Mouse (Mus musculus): ENCODE data around the gene Ankdd1a.

The Ankdd1a gene

GRCm38 (mm10) chr9:65545635-65546412, 25.8 kb upstream of the Ankdd1a start:
- DNase-seq (ENCODE audit: inconsistent ontology term) = no peak

DNA sequence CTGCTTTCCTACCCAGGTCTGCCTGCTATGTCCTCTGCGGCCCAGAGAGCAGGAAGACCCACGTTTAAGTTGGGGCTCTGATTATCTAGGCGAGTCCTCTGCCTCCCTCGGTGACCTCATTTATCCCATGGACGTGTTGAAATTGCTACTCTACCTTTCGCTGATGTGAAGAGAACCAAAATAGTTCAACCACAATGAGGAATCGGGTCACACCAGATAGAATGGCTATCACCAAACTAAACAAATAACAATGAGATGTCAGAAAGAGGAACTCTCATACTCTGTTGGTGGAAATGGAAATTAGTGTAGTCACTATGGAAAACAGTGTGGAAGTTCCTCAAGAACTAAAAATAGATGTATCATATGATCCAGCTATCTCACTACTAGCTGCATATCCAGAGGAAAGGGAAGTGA, 22.1 kb upstream of the Ankdd1a start:
- no peak for DNase-seq (ENCODE audit: inconsistent ontology term)

DNA sequence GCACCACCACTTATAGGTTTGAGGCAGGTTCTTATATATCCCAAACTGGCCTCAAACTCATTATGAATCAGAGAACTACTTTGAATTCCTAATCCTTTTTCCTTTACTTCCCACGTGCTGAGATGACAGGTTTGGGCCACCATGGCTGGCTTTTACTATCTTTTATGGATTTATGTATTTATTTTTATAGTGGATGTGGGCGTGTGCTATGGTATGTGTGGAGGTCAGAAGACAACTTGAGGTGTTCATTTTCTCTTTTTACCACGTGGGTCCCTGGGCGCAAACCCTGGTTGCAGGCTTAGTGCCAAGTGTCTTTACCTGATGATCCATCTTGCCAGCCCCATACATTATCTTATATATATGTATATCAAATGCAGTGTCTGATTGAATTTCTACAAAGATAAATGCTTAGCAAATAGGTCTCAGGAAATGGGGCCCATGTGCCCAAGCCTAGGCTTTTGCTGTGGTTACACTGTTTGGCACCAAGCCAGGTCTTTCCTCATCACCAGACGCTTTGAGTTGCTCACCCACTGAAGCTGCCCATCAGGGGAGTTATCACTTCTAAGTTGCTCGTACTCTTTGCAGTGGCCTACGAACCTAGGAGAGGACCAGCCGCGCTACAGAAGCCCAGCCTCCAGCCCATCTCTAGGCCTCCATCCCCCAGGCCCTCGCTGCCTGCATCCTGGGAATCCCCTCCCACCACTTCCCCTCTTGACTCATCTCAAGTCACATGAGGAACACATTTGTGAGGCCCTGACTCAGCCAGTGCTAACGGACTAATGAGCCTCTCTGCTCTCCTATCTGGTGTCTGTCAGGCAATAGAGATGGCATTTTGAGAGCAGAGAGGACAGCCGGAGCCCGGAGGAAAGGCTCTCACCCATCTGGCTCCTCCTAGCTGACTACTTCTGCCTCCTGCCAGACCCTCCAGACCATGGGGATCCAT, 21.4 kb upstream of the Ankdd1a start:
- peak; percentile 96 for DNase-seq (ENCODE audit: inconsistent ontology term)

GRCm38 (mm10) chr9:65539697-65540096, 19.7 kb upstream of the Ankdd1a start:
- no peak for DNase-seq (ENCODE audit: inconsistent ontology term)

GRCm38 (mm10) chr9:65537901-65538630, 18.1 kb upstream of the Ankdd1a start:
- DNase-seq (ENCODE audit: inconsistent ontology term) = no peak

DNA sequence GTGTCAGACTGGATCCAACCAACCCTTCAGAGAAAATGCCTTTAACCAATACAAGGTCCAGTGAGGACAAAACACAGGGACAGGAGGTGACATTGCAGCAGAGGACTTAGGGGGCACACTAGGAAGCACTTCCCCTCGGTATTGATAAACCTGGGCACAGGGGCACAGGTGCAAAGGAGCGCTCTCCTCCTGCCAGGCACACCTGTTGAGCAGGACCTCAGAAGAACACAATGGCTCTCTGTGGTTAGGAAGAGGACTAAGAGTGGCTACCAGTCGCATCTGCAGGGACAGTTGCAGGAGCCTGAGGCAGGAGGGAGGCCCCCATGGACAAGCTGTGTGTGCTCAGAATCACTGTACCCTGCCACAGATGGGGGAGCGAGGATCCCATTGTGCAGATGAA, 16.5 kb upstream of the Ankdd1a start:
- no peak for DNase-seq (ENCODE audit: inconsistent ontology term)

GRCm38 (mm10) chr9:65535789-65536469, 15.9 kb upstream of the Ankdd1a start:
- no peak for DNase-seq (ENCODE audit: inconsistent ontology term)

GRCm38 (mm10) chr9:65535191-65535722, 15.3 kb upstream of the Ankdd1a start:
- DNase-seq (ENCODE audit: inconsistent ontology term) = no peak

DNA sequence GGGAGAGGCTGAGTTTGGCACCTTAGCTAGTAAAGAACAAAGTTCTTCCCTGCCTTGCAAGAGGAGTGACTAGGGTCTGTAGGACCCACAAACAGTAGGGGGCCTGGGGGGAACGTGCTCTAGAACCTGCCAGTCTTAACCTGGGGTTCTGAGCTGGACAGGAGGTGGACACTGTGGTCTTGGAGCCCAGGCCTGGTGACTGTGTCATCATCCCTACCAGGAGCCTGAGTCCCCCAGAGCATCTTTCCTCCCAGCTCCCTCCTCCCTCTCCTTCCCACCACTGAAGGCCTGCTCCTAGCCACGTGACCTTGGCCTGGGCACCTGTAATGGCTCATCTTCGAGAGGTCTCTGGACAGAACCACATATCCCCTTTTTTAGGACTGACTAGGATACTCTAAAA, 14.1 kb upstream of the Ankdd1a start:
- no peak for DNase-seq (ENCODE audit: inconsistent ontology term)

GRCm38 (mm10) chr9:65532986-65533385, 13.0 kb upstream of the Ankdd1a start:
- DNase-seq (ENCODE audit: inconsistent ontology term) = no peak

DNA sequence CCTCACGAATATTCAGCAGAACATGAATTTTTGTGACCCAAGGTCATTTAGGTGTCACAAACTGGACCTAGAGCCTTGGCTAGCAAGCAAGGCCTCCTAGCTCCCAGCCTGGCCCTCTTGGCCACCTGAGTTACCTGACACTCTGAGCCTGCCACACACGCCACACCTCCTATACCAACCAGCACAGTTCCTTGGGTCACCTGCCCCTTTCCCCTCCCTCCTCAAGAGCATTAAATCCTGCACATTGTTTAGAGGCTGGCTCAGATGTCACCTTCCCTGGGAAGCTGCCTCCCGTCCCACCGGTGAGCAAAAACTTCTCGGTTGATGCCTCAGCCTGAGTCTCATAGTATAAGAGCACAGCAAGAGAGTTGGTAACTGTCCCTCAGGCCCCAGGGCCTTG, 11.3 kb upstream of the Ankdd1a start:
- no peak for DNase-seq (ENCODE audit: inconsistent ontology term)

GRCm38 (mm10) chr9:65529659-65530058, 9.7 kb upstream of the Ankdd1a start:
- DNase-seq (ENCODE audit: inconsistent ontology term) = no peak

DNA sequence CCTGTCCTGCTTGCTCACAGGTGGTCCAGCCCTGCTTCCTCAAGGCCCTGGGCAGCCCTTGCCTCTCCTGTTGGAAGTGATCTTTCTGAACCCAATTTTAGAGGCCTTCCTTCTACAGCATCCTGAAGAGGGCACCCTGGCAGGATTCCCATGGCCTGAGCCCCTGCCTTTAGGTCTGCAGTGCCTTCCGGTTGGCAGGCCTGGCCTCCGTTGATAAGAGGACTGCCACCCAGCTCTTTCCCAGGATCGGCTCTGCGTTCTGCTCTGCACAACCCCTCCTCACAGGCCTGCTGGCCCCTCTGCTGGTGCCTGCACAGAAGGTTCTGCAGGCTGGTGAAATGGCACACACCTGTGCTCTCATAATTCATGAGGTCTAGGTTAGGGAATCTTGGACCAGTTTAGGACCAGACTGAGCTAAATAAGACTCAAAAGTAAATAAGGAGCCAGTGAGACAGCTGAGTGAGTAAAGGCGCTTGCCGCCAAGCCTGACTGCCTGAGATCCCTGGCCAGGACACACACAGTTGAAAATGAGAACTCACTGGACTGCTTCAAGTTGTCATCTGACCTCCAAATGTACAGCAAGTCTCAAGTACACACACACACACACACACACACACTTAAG, 8.5 kb upstream of the Ankdd1a start:
- no peak for DNase-seq (ENCODE audit: inconsistent ontology term)

GRCm38 (mm10) chr9:65525445-65526195, 5.6 kb upstream of the Ankdd1a start:
- DNase-seq (ENCODE audit: inconsistent ontology term) = no peak

DNA sequence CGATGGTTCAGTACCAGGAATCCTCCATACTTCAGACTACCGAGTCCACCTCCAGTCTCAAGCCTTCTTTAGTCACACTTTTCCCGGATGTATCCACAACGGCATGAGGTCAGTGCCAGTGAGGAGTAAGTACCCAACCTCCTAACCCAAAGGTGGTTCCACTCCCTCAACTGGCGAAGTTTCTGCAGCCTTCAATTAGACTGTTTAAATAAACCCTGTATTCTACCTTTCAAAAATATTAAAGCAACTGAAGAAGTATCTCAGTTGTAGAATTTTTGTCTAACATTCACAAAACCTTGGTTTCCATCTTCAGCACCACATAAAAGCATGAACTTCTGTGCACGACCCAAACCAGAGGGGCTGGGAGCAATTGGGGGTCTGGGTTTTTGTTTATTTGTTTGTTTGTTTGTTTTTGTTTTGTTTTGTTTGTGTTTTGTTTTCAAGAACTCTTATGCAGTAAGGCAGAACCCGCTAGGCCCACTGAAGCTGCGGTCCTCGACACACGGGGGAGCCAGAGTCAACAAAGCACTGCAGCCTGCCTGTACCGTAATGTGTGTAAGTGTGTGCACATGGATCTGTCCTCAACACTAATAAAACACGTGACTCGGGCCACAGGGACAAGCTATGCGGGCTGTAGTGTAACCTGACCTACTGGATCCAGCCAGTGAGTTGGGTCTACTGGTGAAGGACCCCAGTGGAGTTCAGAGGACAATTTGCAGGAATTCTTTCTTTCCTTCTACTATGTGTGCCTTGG, 3.8 kb upstream of the Ankdd1a start:
- DNase-seq (ENCODE audit: inconsistent ontology term) = peak; percentile 80

DNA sequence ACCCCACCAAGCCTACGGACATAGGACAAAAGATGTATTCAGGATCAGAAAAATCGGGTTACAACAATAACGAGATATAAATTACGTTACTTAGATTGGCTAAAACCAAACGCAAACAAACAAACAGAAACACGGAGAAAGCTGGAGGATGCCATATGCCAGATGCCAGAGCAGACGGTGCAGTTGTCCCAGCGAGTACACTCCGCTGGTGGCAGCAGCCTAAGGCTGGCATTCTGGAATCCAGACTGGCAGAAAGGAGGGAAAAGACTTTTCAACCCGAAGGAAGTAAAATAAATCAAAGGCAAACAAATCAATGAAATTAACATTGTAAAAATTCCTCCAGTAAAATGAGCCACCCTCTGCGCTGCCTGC, 498 bp upstream of the Ankdd1a start:
- DNase-seq (ENCODE audit: inconsistent ontology term) = no peak

DNA sequence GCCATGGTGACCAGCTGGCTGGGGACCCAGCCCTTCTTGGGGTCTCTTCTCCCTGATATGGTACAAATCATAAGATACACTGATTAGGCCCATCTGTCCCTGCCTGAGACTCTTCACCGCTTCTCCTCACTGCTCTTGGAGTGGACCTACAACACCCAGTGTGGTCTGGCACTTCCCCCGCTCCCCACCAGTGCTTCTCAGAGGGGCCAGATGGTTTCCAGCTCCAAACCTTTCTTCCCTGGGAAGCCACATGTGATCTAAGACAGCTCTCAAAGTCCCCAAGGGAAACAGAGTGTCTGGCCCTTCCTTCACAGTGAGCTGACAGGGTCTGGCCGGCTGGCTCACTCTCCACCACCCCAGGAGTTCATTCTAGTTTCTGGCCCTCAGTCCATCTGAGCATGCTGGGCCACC, 5.1 kb downstream of the Ankdd1a start:
- no peak for DNase-seq (ENCODE audit: inconsistent ontology term)

- no peak for DNase-seq (ENCODE audit: inconsistent ontology term)
Measured at GRCm38 (mm10) chr9:65514431-65514830, 5.6 kb downstream of the Ankdd1a start.

- DNase-seq (ENCODE audit: inconsistent ontology term) = no peak
Measured at GRCm38 (mm10) chr9:65512520-65512919, 7.5 kb downstream of the Ankdd1a start.
